Mouse (Mus musculus) CH12.LX (cell line): ENCODE measurements around the gene Vegfb.

ENCODE experiments used
- BHLHE40 ChIP-seq: IDR thresholded peaks from 2 replicates; pipeline ENCODE4 v1.6.1; 2011; ENCODE audit warnings: mild to moderate bottlenecking, low read depth, low read length, improper control_type of control experiment
- POLR2A ChIP-seq: IDR thresholded peaks from 2 replicates; pipeline ENCODE4 v1.6.1; 2011; ENCODE audit warnings: low read depth, mild to moderate bottlenecking, improper control_type of control experiment, low read length

DNA sequence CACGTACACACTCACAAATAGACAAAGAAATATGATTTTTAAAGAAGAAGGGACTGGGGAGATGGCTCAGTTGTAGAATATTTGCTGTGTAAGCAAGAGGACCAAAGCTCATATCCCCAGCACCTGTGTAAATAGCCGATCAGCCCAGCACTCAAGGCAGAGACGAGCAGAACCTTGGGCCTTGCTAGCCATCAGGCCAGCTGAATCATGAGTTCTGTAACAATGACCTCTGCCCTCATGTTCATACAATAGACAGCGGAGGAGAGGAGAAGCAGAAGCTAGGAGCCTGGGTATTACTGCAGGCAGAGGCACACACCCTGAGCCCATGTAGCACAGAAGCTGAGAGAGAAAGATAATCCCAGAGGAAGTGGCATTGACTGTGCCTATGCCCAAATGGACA lies 25.0 kb upstream of the Vegfb start:
- TF ChIP-seq POLR2A (no peak), BHLHE40 (no peak)
